Mouse (Mus musculus) forebrain, embryonic 16.5 days (tissue): ENCODE measurements at regions not wholly inside any gene's neighbourhood (a gene's known extent, or its start where the extent isn't known, plus 50 kb on each side); places are given as distances from the start of the nearest gene placed in this dataset.

Source experiments
- ATAC-seq: fragments of 200-750 bp; cut with Nextera tagmentation; 2 replicates; pipeline ENCODE4 v1.8.0; 2017; ENCODE audit warnings: mild to moderate bottlenecking, moderate library complexity
- H3K27ac ChIP-seq: fragments of 300-500 bp; sonication (generic); 2 replicates; pipeline ENCODE4 v1.5.1; 2014; ENCODE audit warnings: low read length, control low read depth
- H3K27me3 ChIP-seq: fragments of 300-500 bp; sonication (generic); replicated peaks from 2 replicates; pipeline ENCODE4 v1.6.1; 2014; ENCODE audit warnings: low read length; ENCODE audit not compliant: control insufficient read depth, insufficient read depth
- H3K36me3 ChIP-seq: fragments of 300-500 bp; sonication (generic); 2 replicates; pipeline ENCODE4 v1.6.1; 2014; ENCODE audit not compliant: control insufficient read depth, insufficient read depth
- H3K4me1 ChIP-seq: fragments of 300-500 bp; sonication (generic); replicated peaks from 2 replicates; pipeline ENCODE4 v1.6.1; 2014; ENCODE audit warnings: low read length; ENCODE audit not compliant: control insufficient read depth, insufficient read depth
- H3K4me2 ChIP-seq: fragments of 300-500 bp; sonication (generic); 2 replicates; pipeline ENCODE4 v1.6.1; 2014; ENCODE audit warnings: mild to moderate bottlenecking, low read length, control low read depth
- H3K4me3 ChIP-seq: fragments of 300-500 bp; sonication (generic); replicated peaks from 2 replicates; pipeline ENCODE4 v1.5.1; 2014; ENCODE audit warnings: mild to moderate bottlenecking, low read length, control low read depth
- H3K9ac ChIP-seq: fragments of 300-500 bp; sonication (generic); replicated peaks from 2 replicates; pipeline ENCODE4 v1.6.1; 2014; ENCODE audit warnings: low read depth, low read length, control low read depth
- H3K9me3 ChIP-seq: fragments of 300-500 bp; sonication (generic); 2 replicates; pipeline ENCODE4 v1.6.1; 2016; ENCODE audit warnings: low read length; ENCODE audit not compliant: control insufficient read depth
- WGBS: fragments of 180-500 bp; shearing (Covaris S2); extraction: QIAGEN DNeasy Blood & Tissue Kit; methylation state at CpG from one replicate; pipeline ENCODE4 v1.1.7; 2014; 5-methylcytosine and 5-hydroxymethylcytosine counted together

GRCm38 (mm10) chr3:149547045-149547444 is 556.7 kb upstream of the Adgrl2 start:
- Histone ChIP-seq H3K36me3 (no peaks in the 10 kb centered on the region), H3K27me3 (no peaks in the 10 kb centered on the region), H3K27ac (no peak overlapping the region), H3K4me1 (peaks cover 5% of the 10 kb centered on the region), H3K9ac (no peak overlapping the region), H3K4me2 (no peak overlapping the region), H3K4me3 (no peak overlapping the region), H3K9me3 (no peaks in the 10 kb centered on the region)
- WGBS = 77% methylated on average over 6 of the region's 6 CpGs
- ATAC-seq = no peak

DNA sequence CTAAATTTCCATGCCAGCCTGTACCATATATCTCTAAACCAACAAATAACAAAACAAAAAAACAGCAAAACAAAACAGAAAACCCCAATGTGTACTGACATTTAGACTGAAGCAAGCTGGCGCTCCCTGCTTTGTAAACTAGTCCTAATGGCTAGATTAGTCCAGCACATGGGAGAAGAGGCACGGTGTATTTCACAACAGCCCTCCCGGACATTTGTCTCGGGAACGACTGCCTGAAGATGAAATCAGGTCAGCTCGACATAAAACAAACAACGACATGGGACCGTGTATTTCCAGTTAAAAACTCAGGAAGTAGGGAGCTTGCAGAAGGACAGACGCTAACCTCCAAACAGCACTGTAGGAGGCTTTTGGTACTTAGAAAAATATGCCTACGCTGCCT is 555.9 kb upstream of the Adgrl2 start:
- no peak overlapping the region for H3K4me3 ChIP-seq
- 75% methylated on average over 10 of the region's 10 CpGs for WGBS
- no peak overlapping the region for H3K4me2 ChIP-seq
- no peaks in the 10 kb centered on the region for H3K27me3 ChIP-seq
- no peak for ATAC-seq
- H3K4me1 ChIP-seq = peaks cover 5% of the 10 kb centered on the region
- H3K27ac ChIP-seq = no peak overlapping the region
- no peaks in the 10 kb centered on the region for H3K9me3 ChIP-seq
- H3K9ac ChIP-seq = no peak overlapping the region
- no peaks in the 10 kb centered on the region for H3K36me3 ChIP-seq

GRCm38 (mm10) chr3:149534183-149534582 is 543.8 kb upstream of the Adgrl2 start:
- H3K27ac ChIP-seq = no peak overlapping the region
- H3K36me3 ChIP-seq = no peaks in the 10 kb centered on the region
- WGBS = 60% methylated on average over 4 of the region's 4 CpGs
- H3K4me3 ChIP-seq = no peak overlapping the region
- H3K4me2 ChIP-seq = no peak overlapping the region
- no peak overlapping the region for H3K9ac ChIP-seq
- ATAC-seq = no peak
- H3K9me3 ChIP-seq = no peaks in the 10 kb centered on the region
- no peaks in the 10 kb centered on the region for H3K4me1 ChIP-seq
- H3K27me3 ChIP-seq = no peaks in the 10 kb centered on the region

DNA sequence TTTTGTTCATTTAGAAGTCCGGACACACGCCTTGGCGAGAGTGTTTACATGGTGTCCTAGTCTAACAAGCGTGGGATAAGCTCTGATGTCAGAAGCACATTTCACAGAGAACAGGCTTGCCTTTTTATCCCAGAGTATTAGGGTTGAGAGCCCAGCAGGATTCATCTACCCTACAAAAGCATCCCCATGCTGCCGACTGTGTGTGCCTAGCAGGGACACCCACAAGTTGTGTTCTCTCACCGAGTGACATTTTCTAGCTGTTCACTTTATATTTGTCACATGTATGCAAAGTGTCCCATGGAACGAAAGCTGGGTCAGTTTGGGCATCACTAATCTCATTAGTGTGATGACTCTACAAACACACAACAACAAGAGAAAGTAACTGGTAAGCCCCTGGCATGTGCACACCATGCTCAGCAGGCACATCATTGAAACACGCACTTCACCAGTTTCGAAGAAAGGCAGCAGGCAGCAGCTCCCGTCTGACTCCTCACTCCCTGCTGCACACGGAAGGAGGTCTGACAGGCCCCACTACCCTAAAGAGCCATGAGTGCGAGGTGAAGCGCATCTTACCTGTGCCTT is 539.8 kb upstream of the Adgrl2 start:
- H3K36me3 ChIP-seq = no peaks in the 10 kb centered on the region
- no peak overlapping the region for H3K9ac ChIP-seq
- H3K4me1 ChIP-seq = no peaks in the 10 kb centered on the region
- no peaks in the 10 kb centered on the region for H3K9me3 ChIP-seq
- H3K27ac ChIP-seq = no peak overlapping the region
- no peaks in the 10 kb centered on the region for H3K27me3 ChIP-seq
- H3K4me3 ChIP-seq = no peak overlapping the region
- H3K4me2 ChIP-seq = no peak overlapping the region
- WGBS = 60% methylated on average over 13 of the region's 13 CpGs
- ATAC-seq = no peak

GRCm38 (mm10) chr3:149526509-149526908 is 536.2 kb upstream of the Adgrl2 start:
- no peaks in the 10 kb centered on the region for H3K27me3 ChIP-seq
- H3K4me2 ChIP-seq = no peak overlapping the region
- WGBS = 91% methylated on average over 3 of the region's 3 CpGs
- no peak overlapping the region for H3K27ac ChIP-seq
- H3K9ac ChIP-seq = no peak overlapping the region
- no peak overlapping the region for H3K4me3 ChIP-seq
- no peaks in the 10 kb centered on the region for H3K36me3 ChIP-seq
- H3K9me3 ChIP-seq = no peaks in the 10 kb centered on the region
- no peak for ATAC-seq
- H3K4me1 ChIP-seq = peaks cover 3% of the 10 kb centered on the region

DNA sequence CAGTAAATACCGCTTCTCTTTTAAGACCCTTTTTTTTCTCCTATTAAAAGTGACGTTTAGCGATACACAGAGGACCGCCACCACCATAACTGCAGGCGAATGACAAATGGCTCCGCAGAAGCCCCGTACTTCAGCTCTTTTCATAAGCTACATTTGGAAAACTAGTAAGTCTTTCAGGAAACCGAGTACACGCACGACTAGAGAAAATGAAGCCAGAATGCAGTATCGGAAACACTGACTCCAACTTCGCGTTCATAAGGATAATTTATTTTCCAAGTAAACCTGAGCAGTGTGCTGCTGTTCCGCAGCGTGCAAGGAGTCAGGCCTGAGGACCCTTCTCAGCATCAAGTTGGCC is 529.2 kb upstream of the Adgrl2 start:
- H3K27ac ChIP-seq = no peak overlapping the region
- peak overlapping the region; percentile 55 for H3K9ac ChIP-seq
- H3K27me3 ChIP-seq = 0 out of 2 replicates have a peak, but pooled peaks cover 6% of the 10 kb centered on the region
- 10% methylated on average over 15 of the region's 15 CpGs for WGBS
- H3K4me1 ChIP-seq = peaks cover 9% of the 10 kb centered on the region
- peak overlapping the region; percentile 54 for H3K4me3 ChIP-seq
- ATAC-seq = 0 out of 2 replicates have a peak, but pooled peaks have one; percentile 43
- no peaks in the 10 kb centered on the region for H3K36me3 ChIP-seq
- peak overlapping the region; percentile 95 for H3K4me2 ChIP-seq
- H3K9me3 ChIP-seq = no peaks in the 10 kb centered on the region

- Histone ChIP-seq H3K36me3 (no peaks in the 10 kb centered on the region), H3K9ac (peak overlapping the region; percentile 55), H3K4me1 (peaks cover 9% of the 10 kb centered on the region), H3K9me3 (no peaks in the 10 kb centered on the region), H3K4me3 (peak overlapping the region; percentile 54), H3K27ac (no peak overlapping the region), H3K4me2 (peak overlapping the region; percentile 95), H3K27me3 (0 out of 2 replicates have a peak, but pooled peaks cover 6% of the 10 kb centered on the region)
- ATAC-seq = peak; percentile 58
- WGBS = 2% methylated on average over 27 of the region's 27 CpGs
Measured at GRCm38 (mm10) chr3:149518928-149519574, 528.7 kb upstream of the Adgrl2 start.

GRCm38 (mm10) chr3:149517537-149517936 is 527.2 kb upstream of the Adgrl2 start:
- Histone ChIP-seq H3K9me3 (no peaks in the 10 kb centered on the region), H3K4me1 (peaks cover 6% of the 10 kb centered on the region), H3K27ac (no peak overlapping the region), H3K4me2 (no peak overlapping the region), H3K9ac (no peak overlapping the region), H3K36me3 (no peaks in the 10 kb centered on the region), H3K27me3 (0 out of 2 replicates have a peak, but pooled peaks cover 6% of the 10 kb centered on the region), H3K4me3 (no peak overlapping the region)
- 69% methylated on average over 11 of the region's 11 CpGs for WGBS
- ATAC-seq = no peak

DNA sequence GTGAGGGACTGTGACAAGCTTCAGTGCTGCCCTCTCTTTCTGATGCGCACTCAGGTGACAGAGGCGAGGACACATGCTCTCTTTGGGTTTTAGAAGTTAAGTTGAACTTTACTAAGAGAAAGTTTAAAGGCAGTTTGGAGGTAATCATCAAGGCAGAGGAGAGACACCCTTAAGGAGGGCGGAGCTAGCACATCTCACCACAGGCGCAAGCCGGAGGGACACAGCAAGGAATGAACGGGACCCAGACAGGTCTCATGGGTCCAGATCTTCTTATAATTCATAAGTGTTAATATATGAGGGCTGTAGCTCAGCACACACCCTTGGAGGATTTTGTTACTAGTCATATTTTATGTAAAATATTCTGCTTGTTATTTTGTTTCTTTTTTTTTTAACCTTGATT is 518.8 kb upstream of the Adgrl2 start:
- no peak overlapping the region for H3K4me2 ChIP-seq
- WGBS = 92% methylated on average over 6 of the region's 6 CpGs
- no peak overlapping the region for H3K4me3 ChIP-seq
- H3K36me3 ChIP-seq = no peaks in the 10 kb centered on the region
- H3K9ac ChIP-seq = no peak overlapping the region
- no peak for ATAC-seq
- H3K27me3 ChIP-seq = no peaks in the 10 kb centered on the region
- H3K9me3 ChIP-seq = no peaks in the 10 kb centered on the region
- no peaks in the 10 kb centered on the region for H3K4me1 ChIP-seq
- no peak overlapping the region for H3K27ac ChIP-seq
